Mouse (Mus musculus) kidney, postnatal 0 days (tissue): Measurements from ENCODE around the gene Ren1. TPM values are rescaled to one million over a fixed set of nuclear protein-coding genes. Genes with fewer than 3 reads are reported as not detected.

ENCODE experiments used
- ATAC-seq: fragments of 200-750 bp; cut with Nextera tagmentation; replicated peaks from 2 replicates; pipeline ENCODE4 v1.8.0; 2017; ENCODE audit warnings: low read depth, moderate number of reproducible peaks, moderate TSS enrichment, moderate library complexity; ENCODE audit not compliant: low FRiP score
- DNase-seq: peaks from one replicate; pipeline ENCODE4 v3.0.0-alpha.2; 2016; ENCODE audit warnings: low spot score
- H3K27ac ChIP-seq: fragments of 300-500 bp; sonication (generic); 2 replicates; pipeline ENCODE4 v1.5.1; 2014; ENCODE audit warnings: mild to moderate bottlenecking
- H3K27me3 ChIP-seq: fragments of 300-500 bp; sonication (generic); 2 replicates; pipeline ENCODE4 v1.6.1; 2014; ENCODE audit warnings: low read length, mixed read lengths; ENCODE audit not compliant: insufficient read depth
- H3K36me3 ChIP-seq: fragments of 300-500 bp; sonication (generic); 2 replicates; pipeline ENCODE4 v1.6.1; 2014; ENCODE audit warnings: low read length, mixed read lengths; ENCODE audit not compliant: insufficient read depth
- H3K4me1 ChIP-seq: fragments of 300-500 bp; sonication (generic); replicated peaks from 2 replicates; pipeline ENCODE4 v1.6.1; 2014; ENCODE audit warnings: antibody characterized with exemption, low read length, mixed read lengths; ENCODE audit not compliant: insufficient read depth
- H3K4me2 ChIP-seq: fragments of 300-500 bp; sonication (generic); 2 replicates; pipeline ENCODE4 v1.6.1; 2014; ENCODE audit warnings: mild to moderate bottlenecking, low read length, moderate library complexity, mixed read lengths
- H3K4me3 ChIP-seq: fragments of 300-500 bp; sonication (generic); replicated peaks from 2 replicates; pipeline ENCODE4 v1.5.1; 2014; ENCODE audit warnings: low read depth, low read length
- H3K9ac ChIP-seq: fragments of 300-500 bp; sonication (generic); 2 replicates; pipeline ENCODE4 v1.6.1; 2014; ENCODE audit warnings: low read depth, low read length
- H3K9me3 ChIP-seq: fragments of 300-500 bp; sonication (generic); replicated peaks from 2 replicates; pipeline ENCODE4 v1.6.1; 2016; ENCODE audit warnings: low read length, inconsistent platforms, mixed read lengths
- CTCF ChIP-seq: IDR thresholded peaks from 2 replicates; pipeline ENCODE4 v1.5.1; 2016; ENCODE audit warnings: antibody characterized with exemption, low read depth, mild to moderate bottlenecking, moderate library complexity
- WGBS: fragments of 180-500 bp; shearing (Covaris S2); extraction: QIAGEN DNeasy Blood & Tissue Kit; methylation state at CpG from one replicate; pipeline ENCODE4 v1.1.7; 2014; 5-methylcytosine and 5-hydroxymethylcytosine counted together
- polyA plus RNA-seq: library from polyadenylated mRNA; unstranded; fragments of >200 nt; fragmentation: Nextera tagmentation; extraction: Ambion mirVana; gene quantifications from 2 replicates; pipeline ENCODE4 v1.2.1, GENCODE M21; 2015

Ren1 gene
- polyA plus RNA-seq, 1 experiment from 2014 or later: 484 TPM

- H3K9ac ChIP-seq: 0 out of 2 replicates have a peak overlapping the region, but pooled peaks have one; percentile 1
- no peaks in the 10 kb centered on the region for H3K36me3 ChIP-seq
- no peak for TF ChIP-seq CTCF
- H3K4me1 ChIP-seq: peaks cover 42% of the 10 kb centered on the region
- H3K4me3 ChIP-seq: no peak overlapping the region
- H3K27me3 ChIP-seq: no peaks in the 10 kb centered on the region
- ATAC-seq (no peak), DNase-seq (no peak)
- 38% methylated on average over 9 of the region's 9 CpGs for WGBS
- H3K4me2 ChIP-seq: no peak overlapping the region
- no peaks in the 10 kb centered on the region for H3K9me3 ChIP-seq
- peak overlapping the region; percentile 65 for H3K27ac ChIP-seq
Measured at GRCm38 (mm10) chr1:133408321-133408720, 58.0 kb downstream of the Ren1 start.

DNA sequence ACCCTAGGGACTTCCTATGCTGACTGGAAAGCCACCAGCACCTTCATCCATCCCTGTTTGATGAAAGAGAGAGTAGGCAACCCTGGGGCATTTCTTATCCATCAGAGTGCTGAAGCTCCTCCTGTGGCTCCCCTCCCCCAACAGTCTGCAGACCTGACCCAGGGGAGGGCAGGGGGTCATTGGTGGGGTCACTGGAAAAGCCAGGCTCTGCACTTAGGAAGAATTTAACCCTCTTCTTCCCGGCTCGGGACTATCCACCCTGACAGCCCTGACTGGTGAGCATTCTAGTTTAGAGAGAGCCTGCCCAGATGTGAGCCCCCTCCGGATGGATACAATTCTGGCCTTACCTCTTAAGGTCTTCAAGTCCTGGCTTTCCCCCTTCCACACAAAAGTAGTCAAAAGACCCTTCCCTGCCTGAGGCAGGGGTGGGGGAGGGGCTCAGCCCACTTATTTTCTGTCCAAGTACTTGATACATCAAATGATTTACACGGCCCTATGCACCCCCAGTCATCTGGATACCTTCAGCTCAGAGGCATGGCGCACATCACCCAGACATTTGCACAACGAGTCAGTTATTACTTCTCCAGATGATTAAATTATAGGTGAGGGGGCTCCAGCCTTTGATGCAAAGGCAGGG is 58.7 kb downstream of the Ren1 start:
- 23% methylated on average over 6 of the region's 6 CpGs for WGBS

DNA sequence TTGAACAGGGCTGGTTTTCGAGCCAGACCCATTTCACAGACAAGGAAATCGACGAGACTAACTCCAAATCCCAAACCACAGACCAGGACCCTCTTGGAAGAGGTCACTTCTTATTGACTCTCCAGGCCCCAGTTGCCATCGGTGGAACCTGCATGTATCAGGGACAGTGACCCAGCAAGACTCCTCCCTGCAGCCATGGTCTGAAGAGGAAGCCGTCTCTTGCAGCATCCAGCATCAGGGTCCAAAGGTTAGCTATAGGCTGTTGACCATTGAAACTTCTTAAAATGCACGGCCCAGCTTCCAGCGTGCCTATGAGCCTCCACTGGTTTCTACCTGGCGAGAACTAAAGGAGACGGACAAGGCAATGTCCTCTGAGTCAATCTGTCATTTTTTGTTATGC is 59.5 kb downstream of the Ren1 start:
- no peak overlapping the region for H3K4me2 ChIP-seq
- no peaks in the 10 kb centered on the region for H3K27me3 ChIP-seq
- no peak for TF ChIP-seq CTCF
- no peaks in the 10 kb centered on the region for H3K36me3 ChIP-seq
- DNase-seq: no peak
- WGBS: 62% methylated on average over 9 of the region's 9 CpGs
- H3K27ac ChIP-seq: no peak overlapping the region
- peaks cover 53% of the 10 kb centered on the region for H3K4me1 ChIP-seq
- no peaks in the 10 kb centered on the region for H3K9me3 ChIP-seq
- ATAC-seq: no peak
- H3K9ac ChIP-seq: no peak overlapping the region
- H3K4me3 ChIP-seq: no peak overlapping the region

More for the DNA sequence above, 58.7 kb downstream of the Ren1 start:
- no peak for DNase-seq
- Histone ChIP-seq H3K4me2 (0 out of 2 replicates have a peak overlapping the region, but pooled peaks have one; percentile 5), H3K9me3 (no peaks in the 10 kb centered on the region), H3K4me1 (peaks cover 49% of the 10 kb centered on the region), H3K27me3 (no peaks in the 10 kb centered on the region), H3K9ac (no peak overlapping the region), H3K27ac (no peak overlapping the region), H3K36me3 (no peaks in the 10 kb centered on the region), H3K4me3 (no peak overlapping the region)
- ATAC-seq: no peak
- no peak for TF ChIP-seq CTCF

Other genes with a start within 250 kb of the Ren1 start
- 27.2 and 29.5 TPM in 2 replicates for gene Ppp1r15b, start 219.4 kb upstream of the Ren1 start, polyA plus RNA-seq
- gene Plekha6, start 186.3 kb upstream of the Ren1 start, polyA plus RNA-seq: 8.1 and 8.8 TPM in 2 replicates
- gene Golt1a, start 40.7 kb upstream of the Ren1 start, polyA plus RNA-seq: 15.4 and 20.6 TPM in 2 replicates
- gene Kiss1, start 28.6 kb upstream of the Ren1 start, polyA plus RNA-seq: not detected in 2 replicates
- gene Etnk2, start 13.1 kb downstream of the Ren1 start, polyA plus RNA-seq: 4.4 and 5.1 TPM in 2 replicates
- gene Sox13, start 73.9 kb downstream of the Ren1 start, polyA plus RNA-seq: 12.0 and 13.7 TPM in 2 replicates